Mouse (Mus musculus): ENCODE measurements around the gene Os9.
A peak's percentile ranks its signal among the peaks of the same experiment; 100 is the strongest.
"Not testable (repeated sequence)": the region's sequence is repeated elsewhere in the genome, so short reads cannot be mapped to it uniquely, and the experiment has no call there.

DNA sequence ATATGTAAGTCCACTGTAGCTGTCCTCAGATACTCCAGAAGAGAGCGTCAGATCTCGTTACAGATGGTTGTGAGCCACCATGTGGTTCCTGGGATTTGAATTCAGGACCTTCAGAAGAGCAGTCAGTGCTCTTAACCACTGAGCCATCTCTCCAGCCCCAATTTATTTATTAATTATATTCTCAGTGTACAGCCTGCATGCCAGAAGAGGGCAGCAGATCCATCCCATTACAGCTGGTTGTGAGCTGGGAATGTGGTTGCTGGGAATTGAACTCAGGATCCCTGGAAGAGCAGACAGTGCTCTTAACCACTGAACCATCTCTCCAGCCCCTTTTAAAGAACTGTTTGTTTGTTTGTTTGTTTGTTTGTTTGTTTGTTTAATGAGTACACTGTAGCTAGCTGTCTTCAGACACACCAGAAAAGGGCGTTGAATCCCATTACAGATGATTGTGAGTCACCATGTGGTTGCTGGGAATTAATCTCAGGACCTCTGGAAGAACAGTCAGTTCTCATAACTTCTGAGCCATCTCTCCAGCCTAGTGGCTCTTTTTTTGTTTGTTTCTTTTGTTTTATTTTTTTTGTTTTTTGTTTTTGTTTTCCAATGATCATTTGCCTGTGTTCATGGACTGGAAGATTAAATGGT, 13.6 kb upstream of the Os9 start:
- peak; percentile 25; the same call in 1 of the 2 replicates for TF ChIP-seq CTCF (IDR thresholded peaks at IDR 0.05; ENCODE audit: borderline replicate concordance, insufficient read depth, low read length)
- TF ChIP-seq POLR2A (IDR thresholded peaks at IDR 0.05; ENCODE audit: low read depth, low read length) = not testable (repeated sequence)
